Mouse (Mus musculus): ENCODE results near the gene Ctnnal1.

Ctnnal1 gene

GRCm38 (mm10) chr4:56802669-56803150, 62.3 kb downstream of the Ctnnal1 start:
- DNase-seq (ENCODE audit: low spot score): no peak

- peak; percentile 96 for DNase-seq (ENCODE audit: low spot score)
Observed at GRCm38 (mm10) chr4:56801907-56802668, 62.9 kb downstream of the Ctnnal1 start, which contains the start of the genes Elp1 and Fam206a. TSS of gene Elp1 (minus strand) at chr4:56802331. TSS of gene Fam206a (plus strand) at chr4:56802345.

DNA sequence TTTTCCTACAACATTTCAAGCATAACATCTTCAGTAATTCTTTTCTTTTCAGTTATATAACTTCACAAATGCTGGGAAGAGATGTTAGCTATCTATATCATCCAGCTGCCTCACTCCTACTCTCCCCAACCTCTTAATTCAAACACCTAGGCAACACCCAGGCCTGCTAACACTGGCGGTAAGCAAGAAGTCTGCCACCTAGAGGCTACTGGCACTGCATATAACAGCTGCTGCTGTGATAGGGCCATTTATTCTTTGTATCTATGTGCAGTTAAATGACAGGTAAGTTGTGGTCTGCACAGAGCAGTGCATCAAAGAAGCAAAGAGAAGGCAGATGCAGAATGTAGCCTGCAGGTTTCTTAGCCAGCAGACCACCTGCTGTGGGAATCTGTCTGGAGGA, 73.6 kb downstream of the Ctnnal1 start:
- peak; percentile 21 for DNase-seq (ENCODE audit: low spot score)

DNA sequence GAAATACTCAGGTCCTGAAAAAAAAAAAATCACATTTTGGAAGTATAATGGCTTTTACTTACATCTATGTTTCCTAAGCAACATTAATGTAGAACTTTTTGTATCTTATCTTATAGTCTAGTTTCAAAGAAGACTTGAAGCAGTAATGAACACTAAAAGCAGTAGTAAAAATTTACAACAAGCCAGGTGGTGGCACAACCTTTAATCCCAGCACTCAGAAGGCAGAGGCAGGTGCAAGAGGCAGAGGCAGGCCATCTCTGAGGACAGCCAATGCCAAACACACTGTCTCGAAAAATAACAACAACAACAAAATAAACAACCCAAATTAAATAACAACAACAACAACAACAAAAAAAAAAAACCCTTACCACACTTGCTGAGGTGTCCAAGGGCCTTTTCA, 93.9 kb downstream of the Ctnnal1 start:
- no peak for DNase-seq (ENCODE audit: low spot score)

DNA sequence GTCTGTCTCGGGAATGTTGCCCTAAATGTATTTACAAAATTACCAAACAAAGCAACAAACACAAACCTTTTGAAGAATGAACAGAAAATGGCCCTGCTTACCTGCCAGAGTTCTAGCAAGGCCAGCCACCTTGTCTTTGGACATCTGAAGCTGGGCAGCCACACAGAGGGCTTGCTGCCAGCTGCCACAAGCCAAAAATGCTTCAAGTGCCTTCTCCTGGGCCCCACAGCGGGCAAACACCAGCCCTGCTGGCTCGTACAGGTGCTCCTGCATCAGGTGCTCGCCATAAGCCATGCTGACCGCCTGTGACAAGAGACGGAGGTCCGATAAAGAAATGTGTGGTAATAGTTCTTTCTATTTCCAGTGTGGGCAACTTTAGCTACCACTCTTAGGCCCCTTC, 96.1 kb downstream of the Ctnnal1 start:
- DNase-seq (ENCODE audit: low spot score): no peak

DNA sequence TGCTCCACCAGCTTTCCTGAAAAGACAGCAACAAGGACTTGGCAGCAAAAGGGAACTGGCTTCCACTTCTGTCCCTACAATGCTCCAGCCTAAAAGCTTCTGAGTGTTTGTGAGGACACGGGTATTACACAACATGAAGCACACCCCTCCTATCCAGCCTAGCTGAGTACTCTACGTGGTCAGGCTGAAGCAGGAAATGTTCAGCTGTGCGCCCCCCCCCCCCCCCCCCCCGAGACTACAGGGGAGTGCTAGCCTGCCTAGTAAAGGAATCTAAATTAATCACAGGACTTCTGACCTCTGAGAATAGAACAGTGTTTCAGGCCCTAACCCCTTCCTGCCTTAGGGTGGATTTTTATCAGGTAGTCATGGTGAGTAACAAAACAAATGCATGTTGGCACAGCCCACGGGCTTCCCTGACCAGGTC, 97.1 kb downstream of the Ctnnal1 start:
- DNase-seq (ENCODE audit: low spot score): no peak

Data from layer of hippocampus, adult 11-12 months (tissue).